Mouse (Mus musculus): Measurements from ENCODE around the gene Nup88. TPM values are rescaled to one million over a fixed set of nuclear protein-coding genes. Genes with fewer than 3 reads are reported as not detected.

Gene Nup88
- total RNA-seq (2018; cell fraction: chromatin; rRNA removed) = 100 to 1,000 TPM in 14 of 26 experiments, 10 to 100 TPM in 12; 42.3 to 191 (median 124) TPM
- 10 to 100 TPM; 26.2 to 51.1 (median 42.2) TPM for total RNA-seq (2018; cell fraction: cytosol; rRNA removed)
- 100 to 1,000 TPM in 5 of 26 experiments, 10 to 100 TPM in 21; 34.0 to 139 (median 72.5) TPM for total RNA-seq (2018; cell fraction: nucleus; rRNA removed)
- 50.2 to 90.1 TPM (median 51.7 TPM) in 3 replicates for polyA plus RNA-seq (2018)

- Histone ChIP-seq H3K4me3 (ENCODE audit: inconsistent target) (peak within 1 kb of the TSS; percentile 97), H3K27ac (peak within 1 kb of the TSS; percentile 73), H3K79me2 (ENCODE audit: inconsistent target) (peaks cover 40% of the 10 kb centered on the region), H3K36me3 (ENCODE audit: inconsistent target) (peaks cover 39% of the 10 kb centered on the region)
- WGBS (ENCODE audit: missing documents) = under 1% methylated on average over 37 of the region's 43 CpGs
Measured at GRCm38 (mm10) chr11:70969821-70970559, at the start of gene Nup88, which contains the start of gene Rpain. Gene Nup88, minus strand, starts transcription at chr11:70969973. Gene Rpain, plus strand, starts transcription at chr11:70970213.

GRCm38 (mm10) chr11:71018416-71019200 is 48.8 kb upstream of the Nup88 start:
- peak overlapping the region; percentile 79 for H3K27ac ChIP-seq
- peaks cover 16% of the 10 kb centered on the region; the same call in 1 of the 2 replicates for H3K36me3 ChIP-seq (ENCODE audit: inconsistent target)
- WGBS (ENCODE audit: missing documents) = 4% methylated on average over 28 of the region's 28 CpGs
- H3K4me3 ChIP-seq (ENCODE audit: inconsistent target) = peak overlapping the region; percentile 99
- peaks cover 93% of the 10 kb centered on the region for H3K79me2 ChIP-seq (ENCODE audit: inconsistent target)

DNA sequence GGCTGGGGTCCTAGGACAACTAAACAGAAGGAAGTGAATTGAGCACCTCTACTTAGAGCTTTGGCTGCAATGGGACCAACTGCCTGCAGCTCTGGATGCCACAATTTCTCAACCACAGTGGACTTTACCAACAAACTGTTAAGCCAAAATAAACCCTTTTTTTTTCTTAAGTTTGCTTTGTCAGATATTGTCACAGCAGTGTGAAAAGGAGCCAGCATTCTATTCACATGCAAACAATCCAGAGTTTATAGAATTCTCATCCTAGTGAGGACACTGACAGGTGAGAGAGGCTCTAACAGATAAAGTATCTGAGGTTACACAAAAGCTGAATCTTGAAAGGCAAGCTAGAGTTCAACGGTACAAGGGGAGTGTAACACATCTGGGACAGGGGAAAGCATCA is 47.3 kb upstream of the Nup88 start:
- Histone ChIP-seq H3K27ac (no peak overlapping the region), H3K79me2 (ENCODE audit: inconsistent target) (peaks cover 81% of the 10 kb centered on the region), H3K36me3 (ENCODE audit: inconsistent target) (peaks cover 29% of the 10 kb centered on the region; the same call in 1 of the 2 replicates), H3K4me3 (ENCODE audit: inconsistent target) (no peak overlapping the region)
- 100% methylated on average over 1 of the region's 1 CpGs for WGBS (ENCODE audit: missing documents)

- peaks cover 58% of the 10 kb centered on the region for H3K36me3 ChIP-seq (ENCODE audit: inconsistent target)
- H3K79me2 ChIP-seq (ENCODE audit: inconsistent target) = peaks cover 45% of the 10 kb centered on the region
- H3K4me3 ChIP-seq (ENCODE audit: inconsistent target) = no peak overlapping the region
- H3K27ac ChIP-seq = no peak overlapping the region
- WGBS (ENCODE audit: missing documents) = 98% methylated on average over 7 of the region's 7 CpGs
Measured at GRCm38 (mm10) chr11:71012743-71013142, 43.0 kb upstream of the Nup88 start.

DNA sequence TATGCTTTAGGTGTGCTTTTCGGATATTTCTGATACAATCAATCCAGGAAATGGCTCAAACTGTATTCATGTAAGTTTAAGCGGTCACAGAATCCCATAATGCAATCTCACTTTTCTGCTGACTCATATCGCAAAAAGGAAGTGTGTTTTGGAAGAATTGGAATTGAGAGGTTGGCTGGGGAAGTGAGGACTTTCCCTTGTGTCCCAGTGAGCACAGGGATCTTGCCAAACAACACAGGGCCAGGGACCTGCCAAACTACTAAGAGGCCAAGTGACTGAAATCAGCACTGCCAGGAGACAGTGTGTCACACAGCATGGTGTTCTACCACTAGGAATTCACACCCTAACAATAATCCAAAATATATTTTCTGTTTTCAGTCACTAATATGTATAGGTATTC is 38.5 kb upstream of the Nup88 start:
- peaks cover 39% of the 10 kb centered on the region for H3K36me3 ChIP-seq (ENCODE audit: inconsistent target)
- WGBS (ENCODE audit: missing documents) = 43% methylated on average over 3 of the region's 3 CpGs
- peaks cover 5% of the 10 kb centered on the region for H3K79me2 ChIP-seq (ENCODE audit: inconsistent target)
- H3K4me3 ChIP-seq (ENCODE audit: inconsistent target) = no peak overlapping the region
- H3K27ac ChIP-seq = peak overlapping the region; percentile 13; the same call in 1 of the 2 replicates

DNA sequence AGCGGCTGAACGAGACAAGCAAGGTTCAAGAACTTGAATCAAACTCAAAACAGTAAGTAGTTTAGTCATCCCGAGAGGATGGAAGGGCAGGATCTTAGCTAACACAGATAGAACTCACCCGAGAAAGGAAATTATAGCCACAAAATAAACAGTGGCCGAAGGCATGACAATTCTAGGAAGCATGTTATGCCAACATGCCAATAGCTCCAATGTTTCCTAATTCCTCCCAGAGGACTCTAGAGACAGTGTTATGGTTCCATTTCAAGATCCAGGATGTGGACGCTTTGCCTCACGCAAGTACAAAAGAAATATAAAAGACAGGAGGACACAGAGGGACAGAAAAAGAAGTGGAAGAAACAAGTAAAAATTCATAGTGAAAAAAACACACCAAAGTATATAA is 38.1 kb upstream of the Nup88 start:
- WGBS (ENCODE audit: missing documents) = 85% methylated on average over 7 of the region's 7 CpGs

DNA sequence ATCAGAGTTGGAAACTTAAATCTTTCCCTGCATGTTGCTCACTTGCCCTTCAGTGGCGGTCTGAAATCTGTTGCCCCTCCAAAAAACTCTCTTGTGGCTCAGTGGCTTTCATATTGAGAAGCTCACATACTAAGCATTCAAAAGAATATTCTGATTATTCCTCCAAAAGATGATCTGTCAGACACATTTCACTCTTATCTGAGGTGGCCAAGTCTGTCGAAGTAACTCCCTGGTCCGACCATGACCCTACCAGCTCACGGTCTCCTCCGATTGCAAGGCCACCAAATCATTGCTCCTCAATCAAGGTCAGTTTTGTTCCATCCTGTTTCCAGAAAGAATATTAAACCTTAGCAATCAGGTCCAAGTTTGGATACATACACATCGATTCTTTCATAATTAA is 37.3 kb upstream of the Nup88 start:
- WGBS (ENCODE audit: missing documents) = 97% methylated on average over 6 of the region's 6 CpGs
- peaks cover 29% of the 10 kb centered on the region for H3K36me3 ChIP-seq (ENCODE audit: inconsistent target)
- H3K27ac ChIP-seq = no peak overlapping the region
- H3K79me2 ChIP-seq (ENCODE audit: inconsistent target) = peaks cover 17% of the 10 kb centered on the region
- no peak overlapping the region for H3K4me3 ChIP-seq (ENCODE audit: inconsistent target)

More for the DNA sequence above, 38.1 kb upstream of the Nup88 start:
- H3K27ac ChIP-seq = peak overlapping the region; percentile 13; the same call in 1 of the 2 replicates
- peaks cover 37% of the 10 kb centered on the region for H3K36me3 ChIP-seq (ENCODE audit: inconsistent target)
- H3K4me3 ChIP-seq (ENCODE audit: inconsistent target) = no peak overlapping the region
- peaks cover 9% of the 10 kb centered on the region for H3K79me2 ChIP-seq (ENCODE audit: inconsistent target)

DNA sequence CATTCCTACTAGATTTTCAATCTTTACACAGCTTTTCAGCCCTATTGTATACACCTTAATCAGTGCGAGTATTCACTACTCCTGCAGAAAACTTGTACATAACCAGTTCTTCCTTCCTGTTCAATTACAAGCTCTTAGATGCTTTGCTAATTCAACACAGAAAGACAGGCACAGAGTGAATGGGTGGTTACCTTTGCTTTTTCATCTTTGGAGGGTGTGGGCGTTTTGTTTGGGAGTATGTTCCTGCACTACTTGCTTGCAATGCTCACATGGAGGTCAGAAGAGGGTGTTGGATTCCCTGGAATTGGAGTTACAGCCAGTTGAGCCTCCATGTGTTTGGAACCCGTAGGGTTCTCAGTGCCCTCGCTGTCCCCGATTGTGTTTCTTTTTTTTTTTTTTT is 35.3 kb upstream of the Nup88 start:
- H3K27ac ChIP-seq = no peak overlapping the region
- H3K4me3 ChIP-seq (ENCODE audit: inconsistent target) = peak overlapping the region; percentile 28; the same call in 1 of the 2 replicates
- peaks cover 13% of the 10 kb centered on the region for H3K36me3 ChIP-seq (ENCODE audit: inconsistent target)
- WGBS (ENCODE audit: missing documents) = 21% methylated on average over 2 of the region's 5 CpGs
- peaks cover 34% of the 10 kb centered on the region for H3K79me2 ChIP-seq (ENCODE audit: inconsistent target)

DNA sequence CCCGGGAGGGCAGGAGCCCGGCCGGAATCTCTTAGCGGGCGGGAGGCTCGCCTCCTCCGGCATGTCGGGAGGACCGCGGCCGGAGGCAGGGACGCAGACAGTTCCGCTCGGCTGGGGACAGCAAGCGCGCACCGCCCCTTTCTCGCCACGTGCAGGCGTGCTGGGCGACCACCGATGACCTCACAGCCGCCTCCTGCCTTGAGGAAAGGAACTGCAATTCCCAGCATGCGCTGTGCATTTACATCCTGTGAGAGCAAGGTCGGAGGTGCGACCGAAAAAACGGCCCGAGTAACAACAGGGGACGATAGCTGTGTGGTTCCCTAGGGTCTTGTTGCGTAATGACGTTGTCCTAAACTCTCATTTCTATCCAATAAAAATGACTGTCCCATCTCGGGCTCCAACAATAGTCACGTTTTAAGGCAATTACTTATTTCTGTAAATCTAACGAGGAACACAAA is 34.6 kb upstream of the Nup88 start, which contains the start of gene Dhx33:
TSS of gene Dhx33 (minus strand) at position 122 of the 458 bp plus-strand sequence.
- H3K4me3 ChIP-seq (ENCODE audit: inconsistent target) = peak within 1 kb of the TSS; percentile 88
- peaks cover 13% of the 10 kb centered on the region; the same call in 1 of the 2 replicates for H3K36me3 ChIP-seq (ENCODE audit: inconsistent target)
- peak within 1 kb of the TSS; percentile 41 for H3K27ac ChIP-seq
- 1% methylated on average over 35 of the region's 35 CpGs for WGBS (ENCODE audit: missing documents)
- H3K79me2 ChIP-seq (ENCODE audit: inconsistent target) = peaks cover 36% of the 10 kb centered on the region

GRCm38 (mm10) chr11:71003611-71004315 is 34.0 kb upstream of the Nup88 start:
- WGBS (ENCODE audit: missing documents) = under 1% methylated on average over 45 of the region's 49 CpGs
- H3K27ac ChIP-seq = peak overlapping the region; percentile 41
- H3K4me3 ChIP-seq (ENCODE audit: inconsistent target) = peak overlapping the region; percentile 88
- H3K79me2 ChIP-seq (ENCODE audit: inconsistent target) = peaks cover 36% of the 10 kb centered on the region
- peaks cover 17% of the 10 kb centered on the region; the same call in 1 of the 2 replicates for H3K36me3 ChIP-seq (ENCODE audit: inconsistent target)

- H3K4me3 ChIP-seq (ENCODE audit: inconsistent target) = no peak overlapping the region
- peaks cover 28% of the 10 kb centered on the region for H3K36me3 ChIP-seq (ENCODE audit: inconsistent target)
- H3K27ac ChIP-seq = no peak overlapping the region
- H3K79me2 ChIP-seq (ENCODE audit: inconsistent target) = peaks cover 36% of the 10 kb centered on the region
- 81% methylated on average over 4 of the region's 4 CpGs for WGBS (ENCODE audit: missing documents)
Measured at GRCm38 (mm10) chr11:71001167-71001566, 31.4 kb upstream of the Nup88 start.

DNA sequence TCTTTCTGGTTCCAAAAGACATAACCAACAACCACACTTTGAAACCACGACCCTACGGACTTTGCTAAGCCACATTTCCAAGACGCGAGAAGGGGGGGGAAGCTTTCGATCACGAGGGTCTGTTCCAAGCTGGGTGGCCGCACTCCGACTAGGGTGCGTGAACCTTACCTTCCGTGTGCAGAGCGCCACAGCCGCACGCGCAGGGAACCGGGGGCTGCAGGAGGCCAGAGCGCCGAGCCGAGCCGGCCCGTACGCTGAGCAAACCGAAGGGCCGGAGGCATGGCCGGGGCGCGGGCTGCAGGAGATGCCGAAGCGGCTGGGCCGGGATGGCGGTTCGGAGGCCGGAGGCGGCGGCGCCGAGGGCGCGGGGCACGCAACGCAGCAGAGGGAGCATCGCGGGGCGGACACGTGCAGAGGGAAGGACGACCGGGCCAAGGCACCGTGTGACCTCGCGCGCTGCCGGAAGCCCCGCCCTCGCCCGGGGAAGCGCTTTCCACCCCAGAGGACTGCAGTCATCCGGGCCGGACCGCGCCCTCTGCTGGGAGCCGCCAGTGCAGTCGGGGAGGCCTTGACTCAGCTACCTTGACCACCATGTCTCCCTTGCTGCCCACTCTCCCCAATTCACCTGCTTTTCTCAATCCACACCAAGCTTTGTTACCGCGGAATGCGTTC is 12.9 kb upstream of the Nup88 start, which contains the start of gene C1qbp:
TSS of gene C1qbp (minus strand) at position 470 of the 672 bp plus-strand sequence.
- Histone ChIP-seq H3K4me3 (ENCODE audit: inconsistent target) (peak within 1 kb of the TSS; percentile 71), H3K27ac (peak within 1 kb of the TSS; percentile 21), H3K79me2 (ENCODE audit: inconsistent target) (peaks cover 19% of the 10 kb centered on the region), H3K36me3 (ENCODE audit: inconsistent target) (peaks cover 31% of the 10 kb centered on the region)
- under 1% methylated on average over 56 of the region's 64 CpGs for WGBS (ENCODE audit: missing documents)

DNA sequence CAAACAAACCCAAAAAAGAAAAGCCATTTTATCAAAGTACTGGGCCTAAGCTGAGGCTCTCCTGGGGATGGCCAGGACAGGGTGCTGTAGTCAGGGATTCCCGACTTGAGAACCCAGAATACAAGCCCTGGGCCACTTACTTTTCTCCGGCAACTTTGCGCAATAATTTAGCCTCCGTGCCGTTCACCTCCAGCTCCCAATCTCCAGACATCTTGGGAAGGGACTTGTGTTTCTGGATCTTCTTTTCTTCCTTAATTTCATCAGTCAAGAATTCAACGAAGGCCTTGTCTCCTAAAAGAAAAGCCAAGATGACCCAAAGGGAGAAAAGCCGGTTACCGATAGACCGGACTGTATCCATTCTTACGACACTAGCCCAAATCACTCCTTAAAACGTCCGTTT is 12.3 kb upstream of the Nup88 start:
- peaks cover 19% of the 10 kb centered on the region for H3K79me2 ChIP-seq (ENCODE audit: inconsistent target)
- peaks cover 31% of the 10 kb centered on the region for H3K36me3 ChIP-seq (ENCODE audit: inconsistent target)
- peak overlapping the region; percentile 21 for H3K27ac ChIP-seq
- peak overlapping the region; percentile 71 for H3K4me3 ChIP-seq (ENCODE audit: inconsistent target)
- 7% methylated on average over 12 of the region's 12 CpGs for WGBS (ENCODE audit: missing documents)

All from macrophage (primary cell).